Mouse (Mus musculus) urinary bladder, adult 18-20 months (tissue): Measurements from ENCODE around the gene Sf3b5.
"Not testable (repeated sequence)": the region's sequence is repeated elsewhere in the genome, so short reads cannot be mapped to it uniquely, and the experiment has no call there.

Experiments
- DNase-seq, 2 experiments: peaks; one replicate each; pipeline ENCODE4 v3.0.0; 2022; ENCODE audit warnings: low spot score in 2 of 2, mixed read lengths in 2 of 2

Sf3b5 gene

GRCm38 (mm10) chr10:13007876-13008736 lies 3.0 kb downstream of the Sf3b5 start:
- peak; percentile 84 to 93 for DNase-seq

- no peak for DNase-seq
These were observed 3.6 kb downstream of the Sf3b5 start for GRCm38 (mm10) chr10:13008737-13009121.

- no peak for DNase-seq
These were observed 8.9 kb downstream of the Sf3b5 start for GRCm38 (mm10) chr10:13014026-13014425.

GRCm38 (mm10) chr10:13016573-13016972 lies 11.4 kb downstream of the Sf3b5 start:
- DNase-seq = peak in 1 of 2 experiments; percentile 26

- DNase-seq = no peak
These were observed 13.4 kb downstream of the Sf3b5 start for GRCm38 (mm10) chr10:13018510-13018909.

GRCm38 (mm10) chr10:13019026-13019425 lies 13.9 kb downstream of the Sf3b5 start:
- no peak for DNase-seq

- DNase-seq = no peak
These were observed 17.0 kb downstream of the Sf3b5 start for GRCm38 (mm10) chr10:13022103-13022502.

GRCm38 (mm10) chr10:13023985-13024384 lies 18.8 kb downstream of the Sf3b5 start:
- not testable (repeated sequence) for DNase-seq

GRCm38 (mm10) chr10:13027702-13028101 lies 22.6 kb downstream of the Sf3b5 start:
- no peak for DNase-seq

- no peak for DNase-seq
These were observed 23.1 kb downstream of the Sf3b5 start for GRCm38 (mm10) chr10:13028215-13028614.

GRCm38 (mm10) chr10:13029416-13029815 lies 24.3 kb downstream of the Sf3b5 start:
- DNase-seq = no peak

- DNase-seq = no peak
These were observed 30.1 kb downstream of the Sf3b5 start for GRCm38 (mm10) chr10:13035270-13035669.

GRCm38 (mm10) chr10:13039637-13040174 lies 34.6 kb downstream of the Sf3b5 start:
- DNase-seq = no peak

GRCm38 (mm10) chr10:13044659-13045058 lies 39.5 kb downstream of the Sf3b5 start:
- DNase-seq = no peak

- DNase-seq = no peak
These were observed 42.7 kb downstream of the Sf3b5 start for GRCm38 (mm10) chr10:13047816-13048215.

- DNase-seq = no peak
These were observed 51.8 kb downstream of the Sf3b5 start for GRCm38 (mm10) chr10:13056863-13057381.
